Mouse (Mus musculus) embryonic facial prominence, embryonic 10.5 days (tissue): ENCODE data around the gene Olfr223. TPM values are rescaled to one million over a fixed set of nuclear protein-coding genes. Genes with fewer than 3 reads are reported as not detected.
"Not testable (repeated sequence)": the region's sequence is repeated elsewhere in the genome, so short reads cannot be mapped to it uniquely, and the experiment has no call there.

Experiments used
- DNase-seq: peaks from one replicate; pipeline ENCODE4 v3.0.0-alpha.2; 2017; ENCODE audit warnings: low spot score
- H3K27ac ChIP-seq: fragments of 300-500 bp; sonication (generic); replicated peaks from 2 replicates; pipeline ENCODE4 v1.5.1; 2016; ENCODE audit warnings: mild to moderate bottlenecking
- H3K27me3 ChIP-seq: fragments of 300-500 bp; sonication (generic); replicated peaks from 2 replicates; pipeline ENCODE4 v1.6.1; 2016; ENCODE audit warnings: low read depth, mild to moderate bottlenecking; ENCODE audit not compliant: poor library complexity, severe bottlenecking
- H3K36me3 ChIP-seq: fragments of 300-500 bp; sonication (generic); replicated peaks from 2 replicates; pipeline ENCODE4 v1.6.1; 2016; ENCODE audit warnings: mild to moderate bottlenecking, moderate library complexity
- H3K4me1 ChIP-seq: fragments of 300-500 bp; sonication (generic); 2 replicates; pipeline ENCODE4 v1.6.1; 2016
- H3K4me3 ChIP-seq: fragments of 300-500 bp; sonication (generic); 2 replicates; pipeline ENCODE4 v1.5.1; 2016; ENCODE audit warnings: mild to moderate bottlenecking, moderate library complexity
- H3K9me3 ChIP-seq: fragments of 300-500 bp; sonication (generic); 2 replicates; pipeline ENCODE4 v1.6.1; 2016; ENCODE audit warnings: mild to moderate bottlenecking
- WGBS: fragments of 180-500 bp; shearing (Covaris S2); methylation state at CpG from one replicate; pipeline ENCODE4 v1.1.7; 2016; 5-methylcytosine and 5-hydroxymethylcytosine counted together
- polyA plus RNA-seq: library from polyadenylated mRNA; unstranded; fragments of >200 nt; fragmentation: Nextera tagmentation; extraction: Ambion mirVana; gene quantifications from 2 replicates; pipeline ENCODE4 v1.2.1, GENCODE M21; 2016

Gene Olfr223
- polyA plus RNA-seq, 1 experiment from 2014 or later: not detected

DNA sequence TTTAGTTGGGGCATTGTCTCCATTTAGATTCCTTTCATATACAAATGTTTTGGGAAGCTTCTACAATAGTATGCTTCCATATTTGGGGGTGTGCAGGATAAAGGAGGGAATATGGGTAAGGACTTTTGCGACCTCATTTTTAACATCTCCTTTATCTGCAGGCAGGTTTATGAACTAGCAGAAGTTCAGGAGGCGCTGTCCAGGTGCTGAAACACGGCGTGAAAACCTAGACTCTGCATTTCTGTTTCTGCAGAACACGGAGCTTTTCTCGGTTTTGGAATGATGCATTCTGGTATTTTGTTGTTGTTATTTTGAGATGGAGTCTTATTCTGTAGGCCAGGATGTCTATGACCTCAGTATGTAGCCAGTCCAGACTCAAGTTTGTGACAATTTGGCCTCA is 8.6 kb downstream of the Olfr223 start:
- H3K27ac ChIP-seq: no peak overlapping the region
- H3K36me3 ChIP-seq: no peaks in the 10 kb centered on the region
- H3K4me3 ChIP-seq: no peak overlapping the region
- no peaks in the 10 kb centered on the region for H3K4me1 ChIP-seq
- no peaks in the 10 kb centered on the region for H3K9me3 ChIP-seq
- H3K27me3 ChIP-seq: no peaks in the 10 kb centered on the region
- peak; percentile 61 for DNase-seq
- 35% methylated on average over 6 of the region's 6 CpGs for WGBS

DNA sequence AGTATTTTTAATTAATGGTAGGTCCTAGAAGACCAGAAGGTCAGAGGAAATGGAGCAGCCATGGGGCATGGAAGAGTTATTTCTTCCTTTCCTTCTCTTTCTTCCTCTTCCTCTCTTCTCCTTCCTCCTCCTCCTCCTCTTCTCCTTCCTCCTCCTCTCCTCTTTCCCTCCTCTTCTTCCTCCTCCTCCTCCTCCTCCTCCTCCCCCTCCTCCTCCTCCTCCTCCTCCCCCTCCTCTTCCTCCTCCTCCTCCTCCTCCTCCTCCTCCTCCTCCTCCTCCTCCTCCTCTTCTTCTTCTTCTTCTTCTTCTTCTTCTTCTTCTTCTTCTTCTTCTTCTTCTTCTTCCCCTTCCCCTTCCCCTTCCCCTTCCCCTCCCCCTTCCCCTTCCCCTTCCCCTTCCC is 17.0 kb downstream of the Olfr223 start, which contains the start of gene Olfr222:
Gene Olfr222 (minus strand): TSS at position 101 of the 400 bp plus-strand sequence.
- not testable (repeated sequence) for H3K4me1 ChIP-seq, H3K4me3 ChIP-seq, H3K27me3 ChIP-seq, H3K9me3 ChIP-seq, H3K27ac ChIP-seq, H3K36me3 ChIP-seq, DNase-seq

DNA sequence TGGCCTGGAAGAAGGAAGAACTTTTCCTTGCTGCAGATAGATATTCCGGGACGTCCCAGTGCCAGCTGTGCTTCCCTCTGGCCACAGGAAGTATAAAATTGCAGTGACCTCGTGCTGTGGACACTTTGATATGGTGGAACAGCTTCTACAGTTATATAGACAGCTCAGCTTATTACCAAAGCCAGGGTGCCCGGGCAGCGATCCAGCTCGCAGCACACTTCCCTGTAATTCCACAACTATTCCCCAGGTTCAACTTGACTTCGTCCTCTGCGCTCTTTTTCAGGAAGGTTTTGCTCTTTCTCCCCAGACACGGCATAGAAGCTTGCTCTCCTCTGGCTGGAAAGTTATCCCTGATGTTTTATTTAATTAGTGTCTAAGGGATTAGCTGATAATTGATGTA is 17.4 kb downstream of the Olfr223 start:
- Histone ChIP-seq H3K27ac (no peak overlapping the region), H3K4me3 (no peak overlapping the region), H3K4me1 (no peaks in the 10 kb centered on the region), H3K27me3 (no peaks in the 10 kb centered on the region; the same call in 1 of the 2 replicates), H3K36me3 (no peaks in the 10 kb centered on the region), H3K9me3 (no peaks in the 10 kb centered on the region)
- WGBS: 59% methylated on average over 9 of the region's 9 CpGs
- DNase-seq: no peak

DNA sequence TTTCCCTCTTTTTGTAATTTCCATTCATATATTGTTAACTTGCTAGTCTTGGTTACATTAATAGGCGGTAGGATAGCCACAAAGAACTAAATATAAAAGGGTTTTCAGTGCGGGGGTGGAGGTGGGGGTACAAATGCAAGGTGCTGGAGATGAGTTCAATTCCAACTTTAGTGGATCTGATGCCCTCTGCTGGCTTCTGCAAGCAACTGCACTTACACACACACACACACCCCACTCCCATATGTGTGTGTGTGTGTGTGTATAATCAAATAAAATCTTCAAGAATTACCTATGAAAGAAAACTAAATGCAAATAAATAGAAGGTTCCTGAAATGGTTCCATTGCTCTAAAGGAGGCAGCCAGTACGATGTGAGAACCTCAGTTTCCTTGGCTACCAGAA is 23.8 kb downstream of the Olfr223 start:
- Histone ChIP-seq H3K36me3 (no peaks in the 10 kb centered on the region), H3K9me3 (no peaks in the 10 kb centered on the region), H3K4me3 (no peak overlapping the region), H3K4me1 (no peaks in the 10 kb centered on the region; the same call in 1 of the 2 replicates), H3K27me3 (no peaks in the 10 kb centered on the region), H3K27ac (no peak overlapping the region)
- WGBS: 60% methylated on average over 3 of the region's 3 CpGs
- DNase-seq: no peak

DNA sequence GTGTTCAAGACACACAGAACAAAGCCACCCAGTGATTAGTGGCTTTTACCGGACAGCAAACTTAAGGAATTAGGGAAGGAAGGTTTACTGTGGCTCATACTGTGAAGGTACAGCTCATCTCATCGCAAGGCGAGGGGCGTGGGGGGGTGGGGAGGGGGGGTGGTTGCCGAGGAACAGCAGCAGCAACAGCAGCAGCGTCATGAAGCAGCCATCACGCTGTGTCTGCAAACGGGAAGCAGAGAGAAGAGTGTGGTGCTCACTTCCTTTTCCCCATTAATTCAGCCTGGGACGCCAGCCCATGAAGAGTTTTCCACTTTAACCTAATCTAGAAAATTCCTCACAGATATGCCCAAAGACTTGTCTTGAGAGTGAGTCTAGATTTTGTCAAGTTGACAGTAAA is 30.3 kb downstream of the Olfr223 start:
- WGBS: 82% methylated on average over 9 of the region's 9 CpGs

DNA sequence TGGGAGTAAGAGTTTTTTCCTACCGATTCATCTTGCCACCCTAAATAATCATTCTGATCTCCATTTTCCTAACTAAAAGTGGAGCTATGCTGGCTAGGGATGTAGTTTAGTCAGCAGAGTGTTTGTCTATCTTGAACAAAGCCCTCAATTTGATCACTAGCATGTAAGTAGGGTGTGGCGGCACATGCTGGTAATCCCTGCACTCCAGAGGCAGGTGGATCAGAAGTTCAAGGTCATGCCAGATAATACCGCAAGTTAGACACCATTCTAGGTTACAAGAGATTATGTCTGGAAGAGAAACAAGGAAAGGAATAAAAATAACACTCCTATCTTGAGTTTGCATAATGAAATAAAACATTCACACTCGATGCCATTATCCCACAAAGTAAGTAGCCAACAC is 30.8 kb downstream of the Olfr223 start:
- H3K4me3 ChIP-seq: no peak overlapping the region
- no peaks in the 10 kb centered on the region for H3K9me3 ChIP-seq
- no peak for DNase-seq
- no peaks in the 10 kb centered on the region; the same call in 1 of the 2 replicates for H3K4me1 ChIP-seq
- H3K36me3 ChIP-seq: no peaks in the 10 kb centered on the region
- H3K27ac ChIP-seq: no peak overlapping the region
- 93% methylated on average over 4 of the region's 4 CpGs for WGBS
- H3K27me3 ChIP-seq: no peaks in the 10 kb centered on the region

More for the DNA sequence above, 30.3 kb downstream of the Olfr223 start:
- Histone ChIP-seq H3K27ac (no peak overlapping the region), H3K36me3 (no peaks in the 10 kb centered on the region), H3K9me3 (no peaks in the 10 kb centered on the region), H3K4me1 (no peaks in the 10 kb centered on the region; the same call in 1 of the 2 replicates), H3K27me3 (no peaks in the 10 kb centered on the region), H3K4me3 (no peak overlapping the region)
- no peak for DNase-seq

DNA sequence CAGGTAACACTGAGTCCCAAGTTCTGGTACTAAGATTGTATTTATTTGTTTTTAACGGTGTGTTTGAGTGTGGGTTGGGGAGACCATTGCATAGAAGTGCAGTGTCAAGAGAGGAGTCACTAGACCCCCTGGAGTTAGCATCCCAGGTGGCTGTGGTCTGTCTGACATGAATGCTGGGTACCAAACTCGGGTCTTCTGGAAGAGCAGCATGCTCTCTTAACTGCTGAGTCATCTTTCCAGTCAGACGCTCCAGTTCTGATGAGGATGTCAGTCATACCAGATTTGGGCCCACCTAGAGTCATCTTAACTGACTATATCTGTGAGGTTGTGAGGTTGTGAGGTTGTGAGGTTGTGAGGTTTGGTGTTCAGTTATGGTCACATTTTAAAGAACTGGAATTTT is 32.2 kb downstream of the Olfr223 start:
- H3K27me3 ChIP-seq: no peaks in the 10 kb centered on the region
- H3K4me1 ChIP-seq: no peaks in the 10 kb centered on the region
- no peak for DNase-seq
- no peaks in the 10 kb centered on the region for H3K36me3 ChIP-seq
- H3K9me3 ChIP-seq: no peaks in the 10 kb centered on the region
- WGBS: 79% methylated on average over 3 of the region's 3 CpGs
- H3K4me3 ChIP-seq: no peak overlapping the region
- H3K27ac ChIP-seq: no peak overlapping the region

DNA sequence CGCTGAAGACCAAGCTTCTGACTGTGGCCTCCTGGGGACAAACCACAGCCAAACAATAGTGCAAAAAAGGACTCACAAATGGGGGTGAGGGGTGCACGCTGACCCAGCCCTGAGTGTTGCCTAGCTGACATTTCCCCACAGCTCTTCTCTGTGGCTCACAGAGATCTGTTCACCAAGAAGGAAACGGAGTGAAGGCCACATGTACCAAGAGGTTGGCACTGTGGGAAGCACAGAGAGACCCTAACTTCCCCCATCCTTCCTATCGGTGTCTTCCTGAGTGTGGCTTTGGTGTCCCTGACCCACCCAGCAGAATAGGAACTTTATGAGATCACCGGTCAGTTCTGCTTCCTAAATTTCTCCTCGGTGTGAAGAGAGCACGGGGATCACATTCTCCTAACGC is 38.6 kb downstream of the Olfr223 start:
- Histone ChIP-seq H3K27me3 (no peaks in the 10 kb centered on the region), H3K9me3 (no peaks in the 10 kb centered on the region), H3K36me3 (no peaks in the 10 kb centered on the region), H3K4me1 (no peaks in the 10 kb centered on the region), H3K27ac (no peak overlapping the region), H3K4me3 (no peak overlapping the region)
- 83% methylated on average over 8 of the region's 8 CpGs for WGBS
- DNase-seq: no peak

DNA sequence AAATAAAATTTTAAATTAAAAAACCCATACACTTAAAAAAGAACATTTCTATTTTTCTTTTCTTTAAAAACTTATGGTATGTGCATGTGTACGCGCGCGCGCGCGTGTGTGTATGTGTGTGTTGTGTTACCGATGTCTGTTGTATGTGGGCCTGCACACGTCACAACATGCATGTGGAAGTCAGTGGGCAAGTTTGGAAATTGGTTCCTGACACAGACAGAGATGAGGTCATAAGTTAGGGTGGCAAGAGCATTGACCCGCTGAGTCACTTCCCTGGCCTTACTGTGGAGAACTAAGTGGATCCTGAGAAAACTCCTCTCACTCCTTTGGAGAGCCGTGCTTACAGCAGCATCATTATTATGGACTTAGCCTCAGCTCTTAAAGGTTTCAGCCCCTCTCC is 39.0 kb downstream of the Olfr223 start:
- H3K36me3 ChIP-seq: no peaks in the 10 kb centered on the region
- no peaks in the 10 kb centered on the region for H3K4me1 ChIP-seq
- H3K4me3 ChIP-seq: no peak overlapping the region
- DNase-seq: no peak
- no peaks in the 10 kb centered on the region for H3K9me3 ChIP-seq
- H3K27me3 ChIP-seq: no peaks in the 10 kb centered on the region
- H3K27ac ChIP-seq: no peak overlapping the region
- WGBS: 93% methylated on average over 11 of the region's 11 CpGs

DNA sequence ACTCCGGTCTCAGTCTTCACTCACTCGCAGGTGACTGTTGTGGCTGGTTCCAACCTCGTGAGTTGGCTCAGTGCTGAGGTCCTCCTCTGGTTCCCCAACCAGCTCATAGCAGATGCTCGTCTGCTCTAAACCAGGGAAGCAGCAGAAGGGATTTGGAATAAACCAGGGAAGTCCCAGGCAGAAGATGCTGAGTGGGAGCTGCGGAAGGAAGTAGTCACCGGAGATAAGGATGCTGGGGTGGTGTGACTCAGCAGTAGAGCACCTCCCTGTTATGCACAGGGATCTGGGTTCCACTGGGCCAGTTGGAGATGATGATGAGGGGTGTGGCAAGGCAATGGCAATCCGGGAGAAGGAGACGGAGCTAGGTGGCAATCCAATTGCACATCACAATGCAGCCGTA is 49.1 kb downstream of the Olfr223 start:
- H3K27me3 ChIP-seq: no peaks in the 10 kb centered on the region
- DNase-seq: no peak
- no peak overlapping the region for H3K4me3 ChIP-seq
- 89% methylated on average over 9 of the region's 9 CpGs for WGBS
- no peak overlapping the region for H3K27ac ChIP-seq
- H3K9me3 ChIP-seq: no peaks in the 10 kb centered on the region
- H3K36me3 ChIP-seq: no peaks in the 10 kb centered on the region
- no peaks in the 10 kb centered on the region for H3K4me1 ChIP-seq

DNA sequence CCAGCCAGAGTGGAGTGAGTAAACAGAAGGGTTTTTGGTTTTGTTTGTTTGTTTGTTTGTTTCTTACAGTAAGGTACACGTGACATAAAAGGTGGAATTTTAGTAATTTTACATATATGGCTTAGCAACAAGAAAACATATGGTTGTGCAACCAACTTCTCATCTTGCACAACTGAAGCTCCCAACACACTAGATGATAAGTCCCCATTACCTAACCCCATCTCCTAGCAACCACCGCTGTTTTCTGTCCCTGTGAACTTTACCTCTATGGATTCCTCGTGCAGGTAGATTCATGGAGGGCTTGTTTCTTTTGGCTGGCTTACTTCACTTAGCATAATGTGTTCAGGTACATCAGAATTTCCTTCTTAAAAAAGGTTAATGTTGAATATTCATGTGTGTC is 49.7 kb downstream of the Olfr223 start:
- WGBS: 83% methylated on average over 3 of the region's 3 CpGs
- no peak for DNase-seq
- H3K27ac ChIP-seq: no peak overlapping the region
- no peaks in the 10 kb centered on the region for H3K27me3 ChIP-seq
- H3K36me3 ChIP-seq: no peaks in the 10 kb centered on the region
- peaks cover 1% of the 10 kb centered on the region; the same call in 1 of the 2 replicates for H3K4me1 ChIP-seq
- H3K4me3 ChIP-seq: no peak overlapping the region
- H3K9me3 ChIP-seq: no peaks in the 10 kb centered on the region

DNA sequence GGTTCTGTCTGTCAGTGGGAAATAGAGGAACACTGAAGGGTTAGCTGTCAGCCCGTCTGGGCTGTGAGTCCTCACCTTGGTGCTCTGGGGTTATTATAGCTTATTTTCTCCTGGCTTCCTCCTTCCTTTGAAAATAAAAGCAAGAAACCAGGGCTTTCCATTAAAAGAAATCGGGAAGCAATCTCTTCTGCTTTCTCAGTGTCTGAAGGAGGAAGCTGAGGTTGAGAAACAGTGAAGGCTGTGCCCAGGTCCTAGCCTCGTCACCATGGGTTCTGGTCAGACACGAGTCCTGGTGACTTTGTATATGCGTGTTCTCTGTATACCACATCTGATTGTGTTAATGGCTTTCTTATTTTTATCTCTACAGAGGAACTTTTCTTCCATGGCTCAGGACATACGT is 50.6 kb downstream of the Olfr223 start:
- Histone ChIP-seq H3K36me3 (no peaks in the 10 kb centered on the region), H3K27ac (no peak overlapping the region), H3K4me3 (no peak overlapping the region), H3K27me3 (no peaks in the 10 kb centered on the region), H3K4me1 (peaks cover 3% of the 10 kb centered on the region; the same call in 1 of the 2 replicates), H3K9me3 (no peaks in the 10 kb centered on the region)
- 84% methylated on average over 6 of the region's 6 CpGs for WGBS
- DNase-seq: no peak

DNA sequence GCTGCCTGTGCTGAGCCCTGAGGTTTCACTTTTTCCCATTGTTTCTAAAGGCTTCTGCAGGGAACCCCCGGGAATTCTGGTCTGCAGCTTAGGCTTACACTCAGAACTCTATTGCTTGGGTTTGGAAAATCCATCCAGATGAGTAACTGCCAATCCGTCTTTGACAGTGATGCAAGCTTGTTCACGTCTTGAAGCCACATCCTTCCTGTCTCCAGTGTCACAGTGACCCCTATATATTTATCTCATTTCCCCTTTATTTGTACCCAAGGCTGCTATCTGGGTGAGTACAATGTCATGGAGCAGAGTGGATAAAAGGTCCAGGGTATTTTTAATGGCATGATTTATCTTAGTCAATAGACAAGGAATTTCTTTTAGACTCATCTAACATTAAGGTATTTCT is 51.8 kb downstream of the Olfr223 start, which contains the start of gene Nlrp3:
Gene Nlrp3 (plus strand): TSS at position 245 of the 400 bp plus-strand sequence.
- WGBS: 50% methylated on average over 3 of the region's 3 CpGs
- no peaks in the 10 kb centered on the region for H3K36me3 ChIP-seq
- H3K27ac ChIP-seq: no peak within 1 kb of the TSS
- peaks cover 3% of the 10 kb centered on the region; the same call in 1 of the 2 replicates for H3K4me1 ChIP-seq
- H3K4me3 ChIP-seq: no peak within 1 kb of the TSS
- no peaks in the 10 kb centered on the region for H3K27me3 ChIP-seq
- no peak for DNase-seq
- H3K9me3 ChIP-seq: no peaks in the 10 kb centered on the region

DNA sequence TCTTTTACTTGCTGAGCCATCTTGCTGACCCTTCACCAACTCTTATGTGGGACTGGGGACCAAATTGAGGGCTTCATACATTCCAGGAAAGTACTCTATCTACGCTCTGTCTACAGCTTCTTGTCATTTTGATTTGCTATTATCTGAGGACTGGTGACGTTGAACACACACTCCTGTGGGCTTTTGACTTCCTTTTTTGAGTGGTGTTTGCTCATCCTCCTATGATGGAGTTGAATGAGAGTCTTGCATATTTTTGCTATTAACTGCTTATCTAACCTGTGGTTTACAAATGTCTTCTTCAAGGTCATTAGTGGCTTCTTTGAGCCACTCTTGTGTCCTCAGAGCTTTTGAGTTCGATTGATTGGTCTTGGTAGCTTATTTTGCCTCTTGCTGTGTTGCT is 53.0 kb downstream of the Olfr223 start:
- H3K27ac ChIP-seq: no peak overlapping the region
- H3K4me3 ChIP-seq: no peak overlapping the region
- WGBS: 81% methylated on average over 3 of the region's 3 CpGs
- H3K9me3 ChIP-seq: no peaks in the 10 kb centered on the region
- DNase-seq: no peak
- H3K4me1 ChIP-seq: peaks cover 3% of the 10 kb centered on the region; the same call in 1 of the 2 replicates
- H3K36me3 ChIP-seq: no peaks in the 10 kb centered on the region
- H3K27me3 ChIP-seq: no peaks in the 10 kb centered on the region
